ENCODE assay signal across 20 mouse cellular contexts in the genomic region with DNA sequence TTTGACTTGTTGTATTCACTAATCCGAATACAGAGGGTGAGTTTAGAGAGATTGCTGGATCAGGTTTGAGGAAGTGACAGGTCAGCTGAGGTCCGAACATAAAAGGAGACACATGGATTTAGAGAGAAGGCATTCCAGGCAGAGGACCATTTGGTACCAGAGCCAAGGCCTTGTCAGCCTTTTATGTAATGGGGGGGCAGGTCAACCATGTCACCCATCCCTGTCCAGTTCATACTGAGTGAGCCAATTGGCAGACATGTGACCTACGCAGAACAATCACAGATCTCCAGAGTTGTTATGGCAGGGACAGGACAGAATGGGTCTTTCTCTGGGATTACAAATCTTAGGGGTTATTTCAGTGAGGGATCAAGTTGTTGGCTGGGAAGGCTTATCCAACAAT. TPM values are rescaled to one million over a fixed set of nuclear protein-coding genes. Genes with fewer than 3 reads are reported as not detected.
DNase-seq lines count a peak whose midpoint lies in the region; ATAC-seq and TF ChIP-seq lines count a peak whose summit lies in the region.
"Had no signal": no experiment of that assay in that cellular context is flagged by ENCODE, and none has a peak within 500 bp of the region (broad histone marks: within the 10 kb centered on the region; RNA-seq: fewer than 3 reads in every experiment).

No protein-coding gene starts in this region.

- peak in 1 of 2 experiments; percentile 43; a peak in 1 of 4 replicates for TF ChIP-seq POLR2A in MEL (IDR thresholded peaks at IDR 0.05; ENCODE audit: control insufficient read depth in 1 of 2, insufficient read depth in 1 of 2, low read depth in 1 of 2, low read length in 2 of 2, poor library complexity in 1 of 2)

- H3K36me3 ChIP-seq in liver, embryonic 12.5 days: peaks cover 40% of the 10 kb centered on the region
- H3K36me3 ChIP-seq in MEL (ENCODE audit: control insufficient read depth in 1 of 2, insufficient read depth in 2 of 2, low read length in 2 of 2): peaks cover 6 to 10% of the 10 kb centered on the region in 2 experiments

- no peak overlapping the region for H3K4me3 ChIP-seq in liver, embryonic 12.5 days
- no peak overlapping the region for H3K4me3 ChIP-seq in MEL (ENCODE audit: control insufficient read depth in 1 of 2, insufficient read depth in 1 of 2, low read depth in 2 of 2, low read length in 2 of 2)
- H3K4me3 ChIP-seq: embryonic facial prominence, embryonic 15.5 days; forebrain, embryonic 15.5 days; heart, embryonic 15.5 days; hindbrain, embryonic 15.5 days had no signal

- 0 out of 2 replicates have a peak, but pooled peaks have one; percentile 8 for ATAC-seq in liver, embryonic 12.5 days
- ATAC-seq in erythroblast, adult 5-6 weeks (replicated peaks; ENCODE audit: low FRiP score, poor library complexity, severe bottlenecking): no peak
- ATAC-seq: forebrain, embryonic 15.5 days had no signal

- TF ChIP-seq EP300 in MEL (IDR thresholded peaks at IDR 0.05; ENCODE audit: low read depth in 1 of 2, low read length in 2 of 2): no peak

- no peak for TF ChIP-seq CTCF in MEL (IDR thresholded peaks at IDR 0.05 in 2 of 3, conservative IDR thresholded peaks at IDR 0.05 in 1 of 3; ENCODE audit: control insufficient read depth in 1 of 3, insufficient read depth in 1 of 3, low read depth in 2 of 3, low read length in 3 of 3, poor library complexity in 1 of 3, severe bottlenecking in 1 of 3)

- WGBS in liver, embryonic 12.5 days (ENCODE audit: insufficient replicate concordance): 82% methylated on average over 3 of the region's 3 CpGs

- peaks cover 60% of the 10 kb centered on the region for H3K4me1 ChIP-seq in liver, embryonic 12.5 days
- peaks cover 7 to 13% of the 10 kb centered on the region in 2 experiments; a peak in 3 of 4 replicates for H3K4me1 ChIP-seq in MEL (ENCODE audit: control insufficient read depth in 1 of 2, insufficient read depth in 2 of 2, low read length in 2 of 2)

- H3K27me3 ChIP-seq in liver, embryonic 12.5 days (replicated peaks): no peaks in the 10 kb centered on the region
- H3K27me3 ChIP-seq in MEL (ENCODE audit: control insufficient read depth in 1 of 2, insufficient read depth in 2 of 2, low read length in 2 of 2): no peaks in the 10 kb centered on the region
- H3K27me3 ChIP-seq: embryonic facial prominence, embryonic 15.5 days; forebrain, embryonic 15.5 days; heart, embryonic 15.5 days; hindbrain, embryonic 15.5 days had no signal

- no peaks in the 10 kb centered on the region for H3K9me3 ChIP-seq in liver, embryonic 12.5 days (replicated peaks)
- no peaks in the 10 kb centered on the region for H3K9me3 ChIP-seq in MEL (replicated peaks; ENCODE audit: insufficient read depth, low read length)
- H3K9me3 ChIP-seq: embryonic facial prominence, embryonic 15.5 days; forebrain, embryonic 15.5 days; G1E; heart, embryonic 15.5 days; hindbrain, embryonic 15.5 days had no signal

- no peak overlapping the region for H3K9ac ChIP-seq in liver, embryonic 12.5 days
- no peak overlapping the region for H3K9ac ChIP-seq in MEL (ENCODE audit: control insufficient read depth, low read depth, low read length, poor library complexity, severe bottlenecking)
- H3K9ac ChIP-seq: embryonic facial prominence, embryonic 15.5 days; forebrain, embryonic 15.5 days; heart, embryonic 15.5 days; hindbrain, embryonic 15.5 days had no signal

- H3K79me2 ChIP-seq in MEL (ENCODE audit: control insufficient read depth, insufficient read depth, low read length, poor library complexity): peaks cover 1% of the 10 kb centered on the region; the same call in 1 of the 2 replicates

- H3K4me2 ChIP-seq in liver, embryonic 12.5 days: no peak overlapping the region
- H3K4me2 ChIP-seq: embryonic facial prominence, embryonic 15.5 days; forebrain, embryonic 15.5 days; heart, embryonic 11.5 days; heart, embryonic 15.5 days; hindbrain, embryonic 15.5 days had no signal

- peak; percentile 91 for DNase-seq in heart, adult 11 months
- DNase-seq in heart, postnatal 36 days: no peak
- DNase-seq in liver (no peak), MEL (ENCODE audit: low read depth, low spot score) (no peak)
- DNase-seq in left cerebral cortex, postnatal 14 days (ENCODE audit: low spot score in 2 of 2): no peak
- DNase-seq: adrenal gland, postnatal 25 days; cerebellum, adult 2 months; embryo, embryonic 11 days; gastrocnemius, postnatal 36 days; heart, adult 18-20 months had no signal

- peak overlapping the region; percentile 46; the same call in 1 of the 2 replicates for H3K27ac ChIP-seq in liver, embryonic 12.5 days
- no peak overlapping the region for H3K27ac ChIP-seq in MEL (ENCODE audit: control insufficient read depth, low read depth, low read length)
- H3K27ac ChIP-seq: embryonic facial prominence, embryonic 15.5 days; forebrain, embryonic 15.5 days; heart, embryonic 15.5 days; hindbrain, embryonic 15.5 days had no signal

- intact Hi-C loops in heart, postnatal 36 days (cut with DNase I): loop anchor here (5.0 kb wide), 1 partner anchor 49 kb away; no protein-coding TSS in a partner anchor
- intact Hi-C loops in left cerebral cortex, postnatal 14 days (cut with DNase I): no loop called here

- no peak for TF ChIP-seq RAD21 in MEL (IDR thresholded peaks at IDR 0.05; ENCODE audit: low read depth, low read length)

TF ChIP-seq in MEL, 35 proteins besides CTCF, POLR2A, EP300 and RAD21 (continues in another document):
- TF ChIP-seq MAX (IDR thresholded peaks at IDR 0.05; ENCODE audit: low read length) (no peak), USF2 (IDR thresholded peaks at IDR 0.05; ENCODE audit: borderline replicate concordance in 1 of 2, insufficient read depth in 1 of 2, low read depth in 1 of 2, low read length in 2 of 2) (no peak), MAZ (IDR thresholded peaks at IDR 0.05; ENCODE audit: low read depth, low read length) (no peak), POLR2AphosphoS5 (IDR thresholded peaks at IDR 0.05; ENCODE audit: borderline replicate concordance, low read depth, low read length) (0 out of 2 replicates have a peak, but pooled peaks have one; percentile 1), TAL1 (IDR thresholded peaks at IDR 0.05; ENCODE audit: low read length) (no peak), MEF2A (IDR thresholded peaks at IDR 0.05; ENCODE audit: extremely low read depth, insufficient replicate concordance, low read depth, low read length, poor library complexity, severe bottlenecking) (no peak), GABPA (IDR thresholded peaks at IDR 0.05; ENCODE audit: low read depth, low read length) (no peak), ETS1 (IDR thresholded peaks at IDR 0.05; ENCODE audit: low read depth, low read length) (no peak), GATA1 (IDR thresholded peaks at IDR 0.05; ENCODE audit: low read depth, low read length) (no peak)

RNA-seq across cellular contexts. Expression of a gene that starts 2.7 kb away (rescaled TPM):
- total RNA-seq in heart, postnatal 36 days (2021): 1 to 10 TPM; 3.2 to 3.8 TPM
- 4.3 and 4.6 TPM in 2 replicates for polyA plus RNA-seq in liver, embryonic 12.5 days (2016; fragmentation: Nextera tagmentation; extraction: Ambion mirVana)
- 3.5 and 4.0 TPM in 2 replicates for total RNA-seq in MEL (2012; rRNA removed)
- polyA plus RNA-seq in MEL (2012; ENCODE audit: insufficient read depth in 1 of 2, insufficient read length in 2 of 2, low read depth in 1 of 2, low replicate concordance in 2 of 2, missing spikeins in 1 of 2): 1 to 10 TPM in 1 of 2 experiments, not detected in 1; 6.0 TPM
- total RNA-seq in erythroblast, adult 5-6 weeks (2015; ENCODE audit: low replicate concordance): not detected in 2 replicates
- total RNA-seq in erythroblast, adult 5-6 weeks (2017; ENCODE audit: low replicate concordance): 1.0 TPM in 1 of 2 replicates, not detected in the other
- total RNA-seq in left cerebral cortex, postnatal 14 days (2021): 1 to 10 TPM; 9.1 to 9.8 TPM

RNA-seq across cellular contexts. Expression of a gene that starts 13.7 kb away (rescaled TPM):
- 10 to 100 TPM; 68.1 to 68.2 TPM for total RNA-seq in heart, postnatal 36 days (2021)
- 626 and 633 TPM in 2 replicates for polyA plus RNA-seq in liver, embryonic 12.5 days (2016; fragmentation: Nextera tagmentation; extraction: Ambion mirVana)
- total RNA-seq in MEL (2012; rRNA removed): 199 and 213 TPM in 2 replicates
- polyA plus RNA-seq in MEL (2012; ENCODE audit: insufficient read depth in 1 of 2, insufficient read length in 2 of 2, low read depth in 1 of 2, low replicate concordance in 2 of 2, missing spikeins in 1 of 2): 100 to 1,000 TPM in 1 of 2 experiments, not detected in 1; 386 TPM
- 105 and 125 TPM in 2 replicates for total RNA-seq in erythroblast, adult 5-6 weeks (2015; ENCODE audit: low replicate concordance)
- 81.9 and 128 TPM in 2 replicates for total RNA-seq in erythroblast, adult 5-6 weeks (2017; ENCODE audit: low replicate concordance)
- 10 to 100 TPM; 22.2 to 25.4 TPM for total RNA-seq in left cerebral cortex, postnatal 14 days (2021)

RNA-seq across cellular contexts. Expression of a gene that starts 18.9 kb away (rescaled TPM):
- total RNA-seq in heart, postnatal 36 days (2021): 10 to 100 TPM; 17.1 to 20.2 TPM
- polyA plus RNA-seq in liver, embryonic 12.5 days (2016; fragmentation: Nextera tagmentation; extraction: Ambion mirVana): 80.6 and 84.1 TPM in 2 replicates
- 51.4 and 63.6 TPM in 2 replicates for total RNA-seq in MEL (2012; rRNA removed)
- 100 to 1,000 TPM in 1 of 2 experiments, not detected in 1; 103 TPM for polyA plus RNA-seq in MEL (2012; ENCODE audit: insufficient read depth in 1 of 2, insufficient read length in 2 of 2, low read depth in 1 of 2, low replicate concordance in 2 of 2, missing spikeins in 1 of 2)
- 21.3 and 30.7 TPM in 2 replicates for total RNA-seq in erythroblast, adult 5-6 weeks (2015; ENCODE audit: low replicate concordance)
- total RNA-seq in erythroblast, adult 5-6 weeks (2017; ENCODE audit: low replicate concordance): 14.1 and 17.3 TPM in 2 replicates
- 10 to 100 TPM; 19.5 to 24.4 TPM for total RNA-seq in left cerebral cortex, postnatal 14 days (2021)

RNA-seq across cellular contexts. Expression of a gene that starts 19.2 kb away (rescaled TPM):
- under 1 TPM in 1 of 2 experiments, not detected in 1; 0.22 TPM for total RNA-seq in heart, postnatal 36 days (2021)
- polyA plus RNA-seq in liver, embryonic 12.5 days (2016; fragmentation: Nextera tagmentation; extraction: Ambion mirVana): 0.12 and 0.21 TPM in 2 replicates
- total RNA-seq in MEL (2012; rRNA removed): 0.12 TPM in 1 of 2 replicates, not detected in the other
- under 1 TPM in 1 of 2 experiments, not detected in 1; 0.43 TPM for polyA plus RNA-seq in MEL (2012; ENCODE audit: insufficient read depth in 1 of 2, insufficient read length in 2 of 2, low read depth in 1 of 2, low replicate concordance in 2 of 2, missing spikeins in 1 of 2)
- not detected in 2 replicates for total RNA-seq in erythroblast, adult 5-6 weeks (2015; ENCODE audit: low replicate concordance)
- total RNA-seq in erythroblast, adult 5-6 weeks (2017; ENCODE audit: low replicate concordance): not detected in 2 replicates
- under 1 TPM; 0.33 to 0.61 TPM for total RNA-seq in left cerebral cortex, postnatal 14 days (2021)
- total RNA-seq: gastrocnemius, adult 8-10 months; gastrocnemius, postnatal 36 days; heart, adult 18-20 months had no signal

RNA-seq across cellular contexts. Expression of a gene that starts 26.1 kb away (rescaled TPM):
- not detected for total RNA-seq in heart, postnatal 36 days (2021)
- polyA plus RNA-seq in liver, embryonic 12.5 days (2016; fragmentation: Nextera tagmentation; extraction: Ambion mirVana): 0.24 and 0.27 TPM in 2 replicates
- total RNA-seq in MEL (2012; rRNA removed): 0.13 and 0.19 TPM in 2 replicates
- under 1 TPM in 1 of 2 experiments, not detected in 1; 0.50 TPM for polyA plus RNA-seq in MEL (2012; ENCODE audit: insufficient read depth in 1 of 2, insufficient read length in 2 of 2, low read depth in 1 of 2, low replicate concordance in 2 of 2, missing spikeins in 1 of 2)
- total RNA-seq in erythroblast, adult 5-6 weeks (2015; ENCODE audit: low replicate concordance): not detected in 2 replicates
- total RNA-seq in erythroblast, adult 5-6 weeks (2017; ENCODE audit: low replicate concordance): not detected in 2 replicates
- total RNA-seq in left cerebral cortex, postnatal 14 days (2021): under 1 TPM; 0.42 to 0.70 TPM
- total RNA-seq: gastrocnemius, adult 8-10 months; heart, postnatal 25 days had no signal
